Mouse (Mus musculus) myocyte (in vitro differentiated cells): ENCODE measurements around the gene Frmd4a. TPM values are rescaled to one million over a fixed set of nuclear protein-coding genes. Genes with fewer than 3 reads are reported as not detected.

Experiments used
- H3K27me3 ChIP-seq: one replicate; pipeline ENCODE4 v1.6.1; 2011; ENCODE audit not compliant: control insufficient read depth, insufficient read depth, insufficient read length
- H3K36me3 ChIP-seq: one replicate; pipeline ENCODE4 v1.6.1; 2011; ENCODE audit not compliant: control insufficient read depth, insufficient read depth
- H3K4me2 ChIP-seq: one replicate; pipeline ENCODE4 v1.6.1; 2011; ENCODE audit warnings: low read depth, control low read depth
- H3K4me3 ChIP-seq: one replicate; pipeline ENCODE4 v1.5.1; 2011; ENCODE audit warnings: mild to moderate bottlenecking, control low read depth, moderate library complexity
- H3K79me2 ChIP-seq: one replicate; pipeline ENCODE4 v1.6.1; 2011; ENCODE audit not compliant: control insufficient read depth, insufficient read depth
- H3ac ChIP-seq: one replicate; pipeline ENCODE4 v1.6.1; 2011; ENCODE audit not compliant: control insufficient read depth, insufficient read length
- CEBPB ChIP-seq: IDR thresholded peaks from 2 replicates; pipeline ENCODE4 v1.6.1; 2011; ENCODE audit warnings: mild to moderate bottlenecking, moderate library complexity; ENCODE audit not compliant: poor library complexity, insufficient read depth, severe bottlenecking
- E2F4 ChIP-seq: IDR thresholded peaks from one replicate; pipeline ENCODE4 v1.6.1; 2011; ENCODE audit warnings: mild to moderate bottlenecking, control low read depth, moderate library complexity; ENCODE audit not compliant: insufficient read depth
- MAX ChIP-seq: IDR thresholded peaks from one replicate; pipeline ENCODE4 v1.6.1; 2011; ENCODE audit warnings: low read depth, mild to moderate bottlenecking, control low read depth
- MYOD1 ChIP-seq, 3 experiments: IDR thresholded peaks; one replicate each; pipeline ENCODE4 v1.6.1; 2011; ENCODE audit warnings: control low read depth in 2 of 3, low read depth in 2 of 3, mild to moderate bottlenecking in 2 of 3, moderate library complexity in 1 of 3; ENCODE audit not compliant: insufficient read length in 2 of 3, control insufficient read depth in 1 of 3
- MYOG ChIP-seq, 3 experiments: IDR thresholded peaks; one replicate each; pipeline ENCODE4 v1.6.1; 2011; ENCODE audit warnings: control low read depth in 2 of 3, low read depth in 2 of 3, mild to moderate bottlenecking in 2 of 3; ENCODE audit not compliant: insufficient read length in 2 of 3, control insufficient read depth in 1 of 3, insufficient read depth in 1 of 3
- POLR2A ChIP-seq: IDR thresholded peaks from one replicate; pipeline ENCODE4 v1.6.1; 2011; ENCODE audit warnings: low read depth, mild to moderate bottlenecking, control low read depth, moderate library complexity; ENCODE audit not compliant: insufficient read length
- POLR2AphosphoS2 ChIP-seq: IDR thresholded peaks from one replicate; pipeline ENCODE4 v1.6.1; 2011; ENCODE audit warnings: low read depth, control low read depth; ENCODE audit not compliant: insufficient read length
- REST ChIP-seq: IDR thresholded peaks from one replicate; pipeline ENCODE4 v1.6.1; 2011; ENCODE audit warnings: mild to moderate bottlenecking, control low read depth, moderate library complexity; ENCODE audit not compliant: insufficient read depth, insufficient read length
- SRF ChIP-seq: IDR thresholded peaks from one replicate; pipeline ENCODE4 v1.6.1; 2011; ENCODE audit warnings: low read depth; ENCODE audit not compliant: control insufficient read depth, insufficient read length
- TCF12 ChIP-seq: IDR thresholded peaks from one replicate; pipeline ENCODE4 v1.6.1; 2011; ENCODE audit warnings: mild to moderate bottlenecking, control low read depth; ENCODE audit not compliant: poor library complexity, insufficient read depth, severe bottlenecking
- TCF3 ChIP-seq: IDR thresholded peaks from one replicate; pipeline ENCODE4 v1.6.1; 2011; ENCODE audit warnings: low read depth, control low read depth; ENCODE audit not compliant: insufficient read length
- USF1 ChIP-seq: IDR thresholded peaks from one replicate; pipeline ENCODE4 v1.6.1; 2011; ENCODE audit warnings: low read depth, mild to moderate bottlenecking, control low read depth, moderate library complexity
- polyA plus RNA-seq: library from polyadenylated mRNA; unstranded; fragments of >200 nt; fragmentation: generic; extraction: Trizol; gene quantifications from one replicate; pipeline ENCODE4 v1.2.1, GENCODE M21; 2012; ENCODE audit warnings: missing spikeins

The Frmd4a gene
- polyA plus RNA-seq, 1 experiment = 24.7 TPM

GRCm38 (mm10) chr2:4295641-4296040, 278.1 kb downstream of the Frmd4a start:
- Histone ChIP-seq H3K27me3 (no peaks in the 10 kb centered on the region), H3K36me3 (no peaks in the 10 kb centered on the region), H3K79me2 (peaks cover 7% of the 10 kb centered on the region), H3K4me3 (no peak overlapping the region), H3ac (no peak overlapping the region), H3K4me2 (no peak overlapping the region)
- TF ChIP-seq MYOG (IDR thresholded peaks at IDR 0.05; ENCODE audit: control insufficient read depth in 1 of 3, insufficient read depth in 1 of 3, insufficient read length in 2 of 3, low read depth in 2 of 3) (no peak), REST (no peak)

- Histone ChIP-seq H3K4me2 (no peak overlapping the region), H3K27me3 (no peaks in the 10 kb centered on the region), H3K36me3 (no peaks in the 10 kb centered on the region), H3K4me3 (no peak overlapping the region), H3K79me2 (peaks cover 14% of the 10 kb centered on the region), H3ac (no peak overlapping the region)
- no peak for TF ChIP-seq MAX
- TF ChIP-seq MYOD1 (IDR thresholded peaks at IDR 0.05; ENCODE audit: control insufficient read depth in 1 of 3, insufficient read length in 2 of 3, low read depth in 2 of 3) = no peak
- no peak for TF ChIP-seq CEBPB
- no peak for TF ChIP-seq REST
- TF ChIP-seq MYOG (IDR thresholded peaks at IDR 0.05; ENCODE audit: control insufficient read depth in 1 of 3, insufficient read depth in 1 of 3, insufficient read length in 2 of 3, low read depth in 2 of 3) = no peak
- TF ChIP-seq TCF3 = no peak
- no peak for TF ChIP-seq TCF12
- TF ChIP-seq SRF = no peak
- no peak for TF ChIP-seq POLR2A
Observed at GRCm38 (mm10) chr2:4296881-4297280, 279.4 kb downstream of the Frmd4a start.

- H3K4me2 ChIP-seq = peak overlapping the region; percentile 91
- H3K4me3 ChIP-seq = peak overlapping the region; percentile 64
- TF ChIP-seq SRF (peak; percentile 53), MYOD1 (IDR thresholded peaks at IDR 0.05; ENCODE audit: control insufficient read depth in 1 of 3, insufficient read length in 2 of 3, low read depth in 2 of 3) (no peak), TCF12 (peak; percentile 37), USF1 (peak; percentile 65), POLR2A (no peak), MAX (no peak)
Observed at GRCm38 (mm10) chr2:4298325-4299215, 281.1 kb downstream of the Frmd4a start.

GRCm38 (mm10) chr2:4299593-4299992, 282.1 kb downstream of the Frmd4a start:
- Histone ChIP-seq H3K4me3 (peak overlapping the region; percentile 64), H3K79me2 (peaks cover 41% of the 10 kb centered on the region), H3ac (no peak overlapping the region), H3K36me3 (no peaks in the 10 kb centered on the region), H3K27me3 (no peaks in the 10 kb centered on the region), H3K4me2 (peak overlapping the region; percentile 91)
- TF ChIP-seq MYOG (IDR thresholded peaks at IDR 0.05; ENCODE audit: control insufficient read depth in 1 of 3, insufficient read depth in 1 of 3, insufficient read length in 2 of 3, low read depth in 2 of 3) (no peak), TCF3 (no peak), POLR2A (no peak), SRF (no peak), MYOD1 (IDR thresholded peaks at IDR 0.05; ENCODE audit: control insufficient read depth in 1 of 3, insufficient read length in 2 of 3, low read depth in 2 of 3) (no peak), CEBPB (no peak), USF1 (no peak), MAX (no peak), POLR2AphosphoS2 (no peak), TCF12 (no peak), REST (no peak), E2F4 (no peak)

More at GRCm38 (mm10) chr2:4298325-4299215, 281.1 kb downstream of the Frmd4a start:
- peaks cover 31% of the 10 kb centered on the region for H3K79me2 ChIP-seq
- H3K36me3 ChIP-seq = no peaks in the 10 kb centered on the region
- H3ac ChIP-seq = no peak overlapping the region
- H3K27me3 ChIP-seq = no peaks in the 10 kb centered on the region

- peak overlapping the region; percentile 5 for H3ac ChIP-seq
- TF ChIP-seq CEBPB (no peak), REST (no peak), E2F4 (no peak), TCF12 (no peak), USF1 (peak; percentile 98), SRF (no peak), POLR2A (peak; percentile 56), MYOG (IDR thresholded peaks at IDR 0.05; ENCODE audit: control insufficient read depth in 1 of 3, insufficient read depth in 1 of 3, insufficient read length in 2 of 3, low read depth in 2 of 3) (no peak)
- H3K36me3 ChIP-seq = no peaks in the 10 kb centered on the region
- H3K79me2 ChIP-seq = peaks cover 49% of the 10 kb centered on the region
- no peaks in the 10 kb centered on the region for H3K27me3 ChIP-seq
- peak overlapping the region; percentile 64 for H3K4me3 ChIP-seq
- peak overlapping the region; percentile 91 for H3K4me2 ChIP-seq
Observed at GRCm38 (mm10) chr2:4300383-4300811, 282.9 kb downstream of the Frmd4a start.
